Mouse (Mus musculus) MEL (cell line): ENCODE results near the gene Tcn2. TPM values are rescaled to one million over a fixed set of nuclear protein-coding genes. Genes with fewer than 3 reads are reported as not detected.

Source experiments
- DNase-seq: peaks from one replicate; pipeline ENCODE4 v3.0.0; 2011; ENCODE audit warnings: low read depth, low spot score
- H3K27ac ChIP-seq: 2 replicates; pipeline ENCODE4 v1.5.1; 2012; ENCODE audit warnings: low read depth, mild to moderate bottlenecking, control low read depth, low read length, moderate library complexity; ENCODE audit not compliant: control insufficient read depth
- H3K27me3 ChIP-seq, 2 experiments: fragments of 150-350 bp in 1 of 2; sonication (generic) in 1 of 2; 2 replicates each; pipeline ENCODE4 v1.6.1; 2012; ENCODE audit warnings: low read length in 2 of 2, mild to moderate bottlenecking in 2 of 2, improper control_type of control experiment in 1 of 2, moderate library complexity in 1 of 2; ENCODE audit not compliant: insufficient read depth in 2 of 2, control insufficient read depth in 1 of 2
- H3K36me3 ChIP-seq, 2 experiments: 2 replicates each; pipeline ENCODE4 v1.6.1; 2012 to 2014; ENCODE audit warnings: low read length in 2 of 2, improper control_type of control experiment in 1 of 2, inconsistent platforms in 1 of 2, mild to moderate bottlenecking in 1 of 2; ENCODE audit not compliant: insufficient read depth in 2 of 2, control insufficient read depth in 1 of 2
- H3K4me1 ChIP-seq, 2 experiments: fragments of 150-350 bp in 1 of 2; sonication (generic) in 1 of 2; 2 replicates each; pipeline ENCODE4 v1.6.1; 2012; ENCODE audit warnings: low read length in 2 of 2, improper control_type of control experiment in 1 of 2, mild to moderate bottlenecking in 1 of 2; ENCODE audit not compliant: insufficient read depth in 2 of 2, control insufficient read depth in 1 of 2
- H3K4me3 ChIP-seq, 2 experiments: fragments of 150-350 bp in 1 of 2; sonication (generic) in 1 of 2; 2 replicates each; pipeline ENCODE4 v1.5.1; 2012; ENCODE audit warnings: low read depth in 2 of 2, low read length in 2 of 2, mild to moderate bottlenecking in 2 of 2, moderate library complexity in 2 of 2, control low read depth in 1 of 2, improper control_type of control experiment in 1 of 2; ENCODE audit not compliant: control insufficient read depth in 1 of 2, insufficient read depth in 1 of 2
- H3K79me2 ChIP-seq: 2 replicates; pipeline ENCODE4 v1.6.1; 2012; ENCODE audit warnings: mild to moderate bottlenecking, low read length, moderate library complexity; ENCODE audit not compliant: control insufficient read depth, poor library complexity, insufficient read depth
- H3K9ac ChIP-seq: 2 replicates; pipeline ENCODE4 v1.6.1; 2012; ENCODE audit warnings: low read depth, mild to moderate bottlenecking, control low read depth, low read length, moderate library complexity; ENCODE audit not compliant: control insufficient read depth, poor library complexity, severe bottlenecking
- H3K9me3 ChIP-seq: fragments of 150-350 bp; sonication (generic); replicated peaks from 2 replicates; pipeline ENCODE4 v1.6.1; 2012; ENCODE audit warnings: mild to moderate bottlenecking, low read length, improper control_type of control experiment, moderate library complexity; ENCODE audit not compliant: insufficient read depth
- BHLHE40 ChIP-seq: IDR thresholded peaks from 2 replicates; pipeline ENCODE4 v1.6.1; 2012; ENCODE audit warnings: low read depth, mild to moderate bottlenecking, inconsistent platforms, low read length, improper control_type of control experiment, borderline replicate concordance
- CHD1 ChIP-seq: IDR thresholded peaks from 2 replicates; pipeline ENCODE4 v1.6.1; 2012; ENCODE audit warnings: low read depth, mild to moderate bottlenecking, inconsistent platforms, low read length, improper control_type of control experiment
- CHD2 ChIP-seq: IDR thresholded peaks from 2 replicates; pipeline ENCODE4 v1.6.1; 2011; ENCODE audit warnings: low read length, improper control_type of control experiment
- CTCF ChIP-seq, 3 experiments: IDR thresholded peaks in 2 of 3; conservative IDR thresholded peaks in 1 of 3; 2 replicates each; pipeline ENCODE4 v1.5.1; 2011 to 2012; ENCODE audit warnings: low read length in 3 of 3, low read depth in 2 of 3, mild to moderate bottlenecking in 2 of 3, improper control_type of control experiment in 1 of 3, inconsistent platforms in 1 of 3, mixed read lengths in 1 of 3, moderate library complexity in 1 of 3; ENCODE audit not compliant: control insufficient read depth in 1 of 3, insufficient read depth in 1 of 3, poor library complexity in 1 of 3, severe bottlenecking in 1 of 3
- ELF1 ChIP-seq: IDR thresholded peaks from 2 replicates; pipeline ENCODE4 v1.6.1; 2014; ENCODE audit warnings: low read depth, mild to moderate bottlenecking, inconsistent platforms, low read length, improper control_type of control experiment, moderate library complexity
- EP300 ChIP-seq, 2 experiments: IDR thresholded peaks; 2 replicates each; pipeline ENCODE4 v1.6.1; 2011; ENCODE audit warnings: improper control_type of control experiment in 2 of 2, low read length in 2 of 2, low read depth in 1 of 2, mild to moderate bottlenecking in 1 of 2
- GABPA ChIP-seq: IDR thresholded peaks from 2 replicates; pipeline ENCODE4 v1.6.1; 2012; ENCODE audit warnings: low read depth, mild to moderate bottlenecking, inconsistent platforms, low read length, improper control_type of control experiment, moderate library complexity
- HCFC1 ChIP-seq: IDR thresholded peaks from 2 replicates; pipeline ENCODE4 v1.6.1; 2012; ENCODE audit warnings: low read depth, mild to moderate bottlenecking, inconsistent platforms, low read length, improper control_type of control experiment, moderate library complexity
- JUND ChIP-seq: IDR thresholded peaks from 2 replicates; pipeline ENCODE4 v1.6.1; 2011; ENCODE audit warnings: low read depth, mild to moderate bottlenecking, improper control_type of control experiment, low read length
- MYB ChIP-seq: IDR thresholded peaks from 2 replicates; pipeline ENCODE4 v1.6.1; 2011; ENCODE audit warnings: mild to moderate bottlenecking, low read depth, low read length, improper control_type of control experiment
- NRF1 ChIP-seq: IDR thresholded peaks from 2 replicates; pipeline ENCODE4 v1.6.1; 2014; ENCODE audit warnings: low read depth, mild to moderate bottlenecking, inconsistent platforms, low read length, improper control_type of control experiment, moderate library complexity; ENCODE audit not compliant: poor library complexity, insufficient read depth, severe bottlenecking
- POLR2A ChIP-seq, 2 experiments: IDR thresholded peaks; 2 replicates each; pipeline ENCODE4 v1.6.1; 2011 to 2012; ENCODE audit warnings: low read length in 2 of 2, mild to moderate bottlenecking in 2 of 2, control low read depth in 1 of 2, improper control_type of control experiment in 1 of 2, low read depth in 1 of 2, moderate library complexity in 1 of 2; ENCODE audit not compliant: control insufficient read depth in 1 of 2, insufficient read depth in 1 of 2, poor library complexity in 1 of 2
- RAD21 ChIP-seq: IDR thresholded peaks from 2 replicates; pipeline ENCODE4 v1.6.1; 2011; ENCODE audit warnings: mild to moderate bottlenecking, low read depth, low read length, improper control_type of control experiment
- SIN3A ChIP-seq: IDR thresholded peaks from 2 replicates; pipeline ENCODE4 v1.6.1; 2012; ENCODE audit warnings: low read length, improper control_type of control experiment, inconsistent platforms
- SMC3 ChIP-seq: IDR thresholded peaks from 2 replicates; pipeline ENCODE4 v1.6.1; 2011; ENCODE audit warnings: low read depth, low read length, improper control_type of control experiment
- TAL1 ChIP-seq: IDR thresholded peaks from 2 replicates; pipeline ENCODE4 v1.6.1; 2012; ENCODE audit warnings: mild to moderate bottlenecking, inconsistent platforms, low read length, moderate library complexity, mixed read lengths
- TBP ChIP-seq: IDR thresholded peaks from 2 replicates; pipeline ENCODE4 v1.8.0; 2011; ENCODE audit warnings: low read depth, low read length, improper control_type of control experiment
- UBTF ChIP-seq: IDR thresholded peaks from 2 replicates; pipeline ENCODE4 v1.6.1; 2012; ENCODE audit warnings: low read depth, mild to moderate bottlenecking, inconsistent platforms, low read length, improper control_type of control experiment, moderate library complexity, borderline replicate concordance; ENCODE audit not compliant: insufficient read depth
- USF2 ChIP-seq, 2 experiments: IDR thresholded peaks; 2 replicates each; pipeline ENCODE4 v1.6.1; 2011 to 2012; ENCODE audit warnings: improper control_type of control experiment in 2 of 2, low read length in 2 of 2, borderline replicate concordance in 1 of 2, inconsistent platforms in 1 of 2, low read depth in 1 of 2, mild to moderate bottlenecking in 1 of 2; ENCODE audit not compliant: insufficient read depth in 1 of 2
- ZC3H11A ChIP-seq: IDR thresholded peaks from 2 replicates; pipeline ENCODE4 v1.6.1; 2012; ENCODE audit warnings: low read depth, mild to moderate bottlenecking, inconsistent platforms, low read length, improper control_type of control experiment
- ZKSCAN1 ChIP-seq: IDR thresholded peaks from 2 replicates; pipeline ENCODE4 v1.6.1; 2012; ENCODE audit warnings: low read depth, mild to moderate bottlenecking, inconsistent platforms, low read length, improper control_type of control experiment, moderate library complexity
- ZNF384 ChIP-seq: IDR thresholded peaks from 2 replicates; pipeline ENCODE4 v1.6.1; 2012; ENCODE audit warnings: low read depth, mild to moderate bottlenecking, inconsistent platforms, low read length, improper control_type of control experiment
- polyA plus RNA-seq, 2 experiments: library from polyadenylated mRNA; stranded (reverse) in 1 of 2; unstranded in 1 of 2; fragments of >175 nt in 1 of 2; fragments of >200 nt in 1 of 2; gene quantifications; 2 replicates each; pipeline versions ENCODE4 v1.2.1 to v1.2.4; 2012; ENCODE audit warnings: low replicate concordance in 2 of 2, low read depth in 1 of 2; ENCODE audit not compliant: insufficient read length in 2 of 2, insufficient read depth in 1 of 2, missing spikeins in 1 of 2
- total RNA-seq: library from RNA; depleted of rRNA; stranded (reverse); fragments of 300-350 nt; gene quantifications from 2 replicates; pipeline ENCODE4 v1.2.3, GENCODE M21; 2012

Tcn2 gene
- total and polyA plus RNA-seq, 3 experiments, result 14.1 to 16.0 TPM; not detected in 1

- H3K27me3 ChIP-seq, result no peaks in the 10 kb centered on the region
- TF ChIP-seq TBP (0 out of 2 replicates have a peak, but pooled peaks have one; percentile 31), TAL1 (no peak), HCFC1 (0 out of 2 replicates have a peak, but pooled peaks have one; percentile 41), ELF1 (0 out of 2 replicates have a peak, but pooled peaks have one; percentile 33), SIN3A (peak; percentile 48; the same call in 1 of the 2 replicates), CTCF (IDR thresholded peaks at IDR 0.05 in 2 of 3, conservative IDR thresholded peaks at IDR 0.05 in 1 of 3; ENCODE audit: control insufficient read depth in 1 of 3, insufficient read depth in 1 of 3, low read depth in 2 of 3, low read length in 3 of 3, poor library complexity in 1 of 3, severe bottlenecking in 1 of 3) (peak; percentile 93 to 97 (median 94)), ZC3H11A (0 out of 2 replicates have a peak, but pooled peaks have one; percentile 22), SMC3 (peak; percentile 62), POLR2A (IDR thresholded peaks at IDR 0.05; ENCODE audit: control insufficient read depth in 1 of 2, insufficient read depth in 1 of 2, low read depth in 1 of 2, low read length in 2 of 2, poor library complexity in 1 of 2) (no peak), RAD21 (peak; percentile 60)
- H3K36me3 ChIP-seq, result peaks cover 0 to 6% of the 10 kb centered on the region in 2 experiments; a peak in 1 of 4 replicates
- H3K79me2 ChIP-seq, result no peaks in the 10 kb centered on the region
- H3K4me3 ChIP-seq, result no peak overlapping the region
- DNase-seq, result peak; percentile 86
- no peaks in the 10 kb centered on the region for H3K9me3 ChIP-seq
- H3K9ac ChIP-seq, result no peak overlapping the region
- H3K27ac ChIP-seq, result no peak overlapping the region
- peaks cover 6 to 16% of the 10 kb centered on the region in 2 experiments for H3K4me1 ChIP-seq
Observed at GRCm38 (mm10) chr11:3921281-3921850, 10.6 kb downstream of the Tcn2 start.

DNA sequence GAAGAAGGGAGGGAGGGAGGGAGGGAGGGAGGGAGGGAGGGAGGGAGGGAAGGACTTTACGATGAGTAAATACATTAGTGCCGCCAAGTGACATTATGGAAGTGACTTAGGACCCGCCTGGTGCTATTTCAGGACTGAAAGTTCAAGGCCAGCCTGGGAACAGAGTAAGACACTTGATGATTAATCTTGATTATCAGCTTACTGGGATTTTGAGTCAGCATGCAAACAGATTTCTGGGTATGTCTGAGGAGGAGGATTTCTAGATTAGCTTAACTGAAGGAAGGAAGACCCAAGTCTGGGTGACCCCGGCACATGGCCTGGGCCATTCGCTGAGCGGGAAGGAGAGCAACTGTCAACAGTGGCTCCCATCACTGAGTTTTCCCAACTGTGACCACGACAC, 11.5 kb downstream of the Tcn2 start:
- H3K4me1 ChIP-seq, result peaks cover 6 to 16% of the 10 kb centered on the region in 2 experiments
- no peak overlapping the region for H3K27ac ChIP-seq
- no peaks in the 10 kb centered on the region for H3K27me3 ChIP-seq
- DNase-seq, result no peak
- peaks cover 0 to 6% of the 10 kb centered on the region in 2 experiments; a peak in 1 of 4 replicates for H3K36me3 ChIP-seq
- no peaks in the 10 kb centered on the region for H3K79me2 ChIP-seq
- no peak overlapping the region for H3K4me3 ChIP-seq
- no peaks in the 10 kb centered on the region for H3K9me3 ChIP-seq
- H3K9ac ChIP-seq, result no peak overlapping the region
- TF ChIP-seq ZKSCAN1, result no peak
- TF ChIP-seq EP300 (IDR thresholded peaks at IDR 0.05; ENCODE audit: low read depth in 1 of 2, low read length in 2 of 2), result no peak
- no peak for TF ChIP-seq USF2 (IDR thresholded peaks at IDR 0.05; ENCODE audit: borderline replicate concordance in 1 of 2, insufficient read depth in 1 of 2, low read depth in 1 of 2, low read length in 2 of 2)
- no peak for TF ChIP-seq CHD1
- TF ChIP-seq BHLHE40, result no peak
- no peak for TF ChIP-seq MYB
- no peak for TF ChIP-seq GABPA
- no peak for TF ChIP-seq CHD2
- TF ChIP-seq JUND, result no peak
- no peak for TF ChIP-seq UBTF
- TF ChIP-seq ZNF384, result no peak
- TF ChIP-seq NRF1, result no peak
